Mouse (Mus musculus) spleen, postnatal 36 days (tissue): Measurements from ENCODE around the gene Acot3.
"Not testable (repeated sequence)": the region's sequence is repeated elsewhere in the genome, so short reads cannot be mapped to it uniquely, and the experiment has no call there.

Experiments used
- DNase-seq, 2 experiments: peaks; one replicate each; pipeline ENCODE4 v3.0.0; 2022; ENCODE audit warnings: low spot score in 2 of 2, mixed read lengths in 1 of 2

The Acot3 gene

DNA sequence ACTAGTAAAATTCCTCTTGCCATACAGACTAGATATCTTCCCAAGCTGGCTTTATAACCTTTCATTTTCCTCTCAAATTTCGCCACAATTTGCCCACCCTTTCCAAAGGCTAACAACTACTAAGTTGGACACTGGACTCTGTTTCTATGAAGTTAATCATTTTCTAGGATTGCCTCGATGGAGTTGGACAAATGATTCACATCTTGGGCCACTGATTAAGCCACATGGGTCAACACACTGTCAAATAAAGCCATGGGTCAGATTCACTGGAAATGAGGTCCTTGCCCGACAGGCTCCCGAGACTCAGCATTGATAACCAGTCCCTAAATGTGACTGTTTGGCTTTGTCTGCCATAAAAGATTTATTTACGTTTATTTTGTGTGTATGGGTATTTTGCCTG, 9.7 kb upstream of the Acot3 start:
- DNase-seq = no peak

DNA sequence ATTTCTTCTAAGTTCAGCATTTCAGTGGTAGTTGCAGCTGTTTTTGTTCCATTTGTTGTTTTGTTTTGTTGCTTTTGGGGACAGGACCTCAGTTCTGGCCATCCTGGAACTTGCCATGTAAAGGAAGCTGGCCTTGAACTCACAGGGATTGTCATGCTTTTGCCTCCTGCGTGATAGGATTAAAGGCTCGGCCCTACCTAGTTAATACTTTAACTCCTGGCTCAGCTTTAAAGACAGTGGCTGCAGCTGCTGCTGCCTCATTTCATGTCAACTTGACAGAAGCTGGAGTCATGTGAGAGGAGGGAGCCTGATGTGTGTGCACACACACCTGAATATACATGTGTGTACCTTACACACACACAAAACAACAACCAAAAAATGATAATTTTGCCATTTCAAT, 7.9 kb upstream of the Acot3 start:
- no peak for DNase-seq

DNA sequence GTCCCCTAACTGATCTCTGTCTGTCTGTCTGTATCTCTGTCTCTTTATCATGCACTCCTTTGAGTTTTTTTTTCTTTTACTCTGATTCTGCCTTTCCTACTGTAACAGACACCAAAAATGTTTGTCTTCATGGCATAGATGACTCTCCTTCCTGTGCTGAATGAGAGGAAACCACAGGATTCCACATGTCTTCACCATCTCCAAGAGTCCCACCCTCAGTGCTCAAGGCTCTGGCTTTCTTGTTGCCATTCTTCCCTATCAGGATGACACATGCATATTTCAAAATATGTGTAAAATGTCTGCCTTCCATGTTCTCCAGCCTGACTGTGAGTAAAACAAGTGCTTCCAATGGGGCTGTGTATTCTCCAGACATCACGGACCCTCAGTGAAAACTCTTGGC, 5.0 kb upstream of the Acot3 start:
- DNase-seq = no peak

DNA sequence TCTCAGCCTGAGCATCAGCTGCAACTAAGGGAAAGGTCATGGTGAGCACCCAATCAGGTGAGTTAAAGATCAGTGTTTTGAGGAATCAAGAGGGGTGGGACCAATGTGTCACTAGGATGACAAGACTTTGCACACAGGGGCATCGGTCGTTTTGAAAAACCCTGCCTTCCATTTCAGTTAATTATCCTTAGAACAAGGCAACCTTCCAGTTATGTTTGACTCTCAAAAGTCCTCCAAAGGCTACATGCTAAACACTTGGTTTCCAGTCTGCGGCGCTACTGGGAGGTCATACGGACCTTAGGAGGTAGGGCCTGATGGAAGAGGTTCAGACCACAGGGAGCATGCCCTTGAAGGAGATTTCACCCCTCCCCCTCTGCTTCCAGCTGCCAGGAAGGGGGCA, 1.2 kb upstream of the Acot3 start:
- not testable (repeated sequence) for DNase-seq

DNA sequence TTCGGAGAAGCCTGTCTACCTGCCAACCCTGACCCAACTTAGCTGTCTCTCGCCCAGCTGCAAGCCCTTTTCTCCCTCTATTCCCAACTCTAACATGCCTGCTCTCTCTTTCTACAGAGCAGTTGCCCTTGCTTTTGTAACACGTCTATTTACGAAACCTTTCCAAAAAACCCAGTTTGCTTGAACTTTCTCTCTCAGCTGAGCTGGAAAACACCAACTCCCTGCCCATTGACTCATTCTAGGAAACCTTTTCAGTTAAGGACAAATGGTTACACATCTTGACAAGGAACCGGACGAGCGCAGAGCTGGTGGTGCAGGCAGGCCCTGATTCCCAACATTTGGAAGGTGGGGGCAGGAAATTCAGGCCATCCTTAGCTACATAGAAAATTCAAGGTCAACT, 665 bp downstream of the Acot3 start:
- DNase-seq = no peak

DNA sequence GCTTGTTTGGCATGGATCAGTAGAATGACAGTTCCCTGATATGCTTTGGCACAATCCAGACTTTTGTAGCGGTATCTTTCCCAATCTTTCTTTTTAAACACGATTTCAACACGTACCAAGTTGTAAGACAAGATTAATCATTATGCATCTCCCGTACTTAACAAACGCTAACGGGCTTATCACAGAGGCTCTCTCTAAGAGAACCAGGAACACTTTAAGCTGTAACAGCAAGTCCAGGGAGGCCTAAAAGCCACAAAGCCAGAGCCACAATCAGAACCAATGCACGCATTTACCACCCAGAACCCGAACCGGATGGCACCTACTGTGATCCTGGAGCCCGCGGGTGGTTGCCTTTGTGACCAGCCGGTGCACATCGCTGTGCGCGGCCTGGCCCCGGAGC, 1.2 kb downstream of the Acot3 start:
- no peak for DNase-seq

DNA sequence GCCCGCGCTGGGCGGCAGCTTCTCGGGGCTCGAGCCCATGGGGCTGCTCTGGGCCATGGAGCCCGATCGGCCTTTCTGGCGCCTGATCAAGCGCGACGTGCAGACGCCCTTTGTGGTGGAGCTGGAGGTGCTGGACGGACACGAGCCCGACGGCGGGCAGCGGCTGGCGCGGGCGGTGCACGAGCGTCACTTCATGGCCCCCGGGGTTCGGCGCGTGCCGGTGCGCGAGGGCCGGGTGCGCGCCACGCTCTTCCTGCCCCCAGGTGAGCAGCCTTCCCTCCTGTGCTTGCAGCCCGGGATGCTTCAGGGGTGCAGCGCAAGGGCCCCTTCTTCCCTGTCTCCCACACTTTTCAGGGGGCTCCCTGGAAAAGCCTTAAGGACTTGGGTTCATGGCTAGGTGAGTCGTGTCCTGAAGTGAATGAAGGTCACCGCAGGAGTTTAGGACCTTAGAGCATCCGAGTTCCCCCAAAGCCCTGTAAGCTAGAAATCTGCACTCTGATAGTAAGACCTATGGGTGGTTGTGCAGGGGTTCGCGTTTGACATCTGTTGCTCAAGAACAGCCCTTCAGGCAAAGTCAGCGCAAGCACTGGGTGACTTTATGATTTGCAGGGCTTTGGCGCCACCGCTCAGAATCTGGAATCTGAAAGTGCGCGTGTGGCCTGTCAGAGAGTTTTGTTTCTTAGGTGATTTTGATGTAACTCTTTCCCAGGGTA, 1.9 kb downstream of the Acot3 start:
- no peak for DNase-seq

DNA sequence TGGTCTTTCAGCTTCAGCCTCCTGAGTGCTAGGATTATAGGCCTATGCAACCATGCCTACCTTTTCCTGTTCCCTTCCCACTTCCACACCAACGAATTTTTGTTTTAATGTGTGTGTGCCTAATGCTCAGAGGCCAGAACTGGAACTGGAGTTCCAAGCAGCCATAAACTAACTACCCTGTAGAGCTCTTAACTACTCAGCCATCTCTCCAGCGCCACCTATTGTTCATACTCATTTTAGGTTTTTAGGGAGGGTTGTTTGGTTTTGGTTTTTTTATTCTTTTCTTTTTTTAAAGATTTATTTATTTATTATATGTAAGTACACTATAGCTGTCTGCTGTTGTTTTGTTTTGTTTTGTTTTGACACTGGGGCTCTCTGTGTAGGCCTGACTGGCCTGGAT, 9.0 kb downstream of the Acot3 start:
- no peak for DNase-seq

DNA sequence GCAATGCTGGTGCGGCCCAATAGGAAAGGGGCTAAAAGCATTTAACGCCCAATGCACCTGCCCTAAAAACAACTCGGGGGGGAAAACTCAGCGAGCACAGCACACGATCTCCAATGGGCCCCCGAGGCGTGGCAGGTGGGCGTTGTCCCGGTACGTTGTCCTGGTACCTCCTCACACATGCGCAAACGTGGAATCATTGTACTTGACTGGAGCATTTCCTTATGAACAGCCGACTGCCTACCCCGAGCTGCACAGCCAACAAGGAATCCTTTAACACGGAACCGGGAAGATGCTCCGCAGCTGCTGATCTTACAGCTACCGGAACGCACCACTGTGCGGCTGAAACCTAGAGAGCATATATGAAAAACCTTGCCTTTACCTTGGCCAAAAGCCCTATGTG, 10.4 kb downstream of the Acot3 start:
- DNase-seq = no peak

DNA sequence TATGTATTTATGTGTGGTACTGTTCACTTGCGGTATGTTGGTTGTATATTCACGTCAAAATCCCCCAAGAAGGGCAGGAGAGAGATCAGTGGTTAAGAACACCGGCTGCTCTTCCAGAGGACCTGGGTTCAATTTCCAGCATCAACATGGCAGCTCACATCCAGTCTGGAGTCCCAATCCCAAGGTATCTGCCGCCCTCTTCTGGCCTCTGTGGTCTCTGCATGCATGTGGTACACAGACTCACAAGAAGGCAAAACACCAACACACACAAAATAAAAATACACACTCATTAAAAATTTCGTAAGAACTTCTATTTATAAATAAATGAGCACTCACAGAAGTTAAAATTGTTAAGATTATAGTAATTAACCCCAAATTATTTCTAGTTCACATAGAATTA, 11.3 kb downstream of the Acot3 start:
- DNase-seq = no peak

DNA sequence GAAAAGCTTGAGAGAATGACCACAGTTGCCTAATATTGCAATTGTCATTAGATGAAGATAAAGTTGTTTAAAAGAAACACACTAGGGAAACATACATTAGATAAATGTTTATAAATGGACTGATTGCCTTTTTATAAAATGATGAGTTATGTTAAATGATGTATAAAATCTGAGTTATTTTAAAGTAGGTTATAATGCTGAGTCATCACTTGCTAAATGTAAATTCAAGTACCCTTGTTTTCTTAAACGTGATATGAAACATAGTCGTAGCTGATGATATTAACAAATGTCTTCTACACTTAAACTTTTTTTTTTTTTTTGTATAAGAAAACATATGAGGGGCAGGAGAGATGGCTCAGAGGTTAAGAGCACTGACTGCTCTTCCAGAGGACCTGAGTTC, 11.9 kb downstream of the Acot3 start:
- no peak for DNase-seq

DNA sequence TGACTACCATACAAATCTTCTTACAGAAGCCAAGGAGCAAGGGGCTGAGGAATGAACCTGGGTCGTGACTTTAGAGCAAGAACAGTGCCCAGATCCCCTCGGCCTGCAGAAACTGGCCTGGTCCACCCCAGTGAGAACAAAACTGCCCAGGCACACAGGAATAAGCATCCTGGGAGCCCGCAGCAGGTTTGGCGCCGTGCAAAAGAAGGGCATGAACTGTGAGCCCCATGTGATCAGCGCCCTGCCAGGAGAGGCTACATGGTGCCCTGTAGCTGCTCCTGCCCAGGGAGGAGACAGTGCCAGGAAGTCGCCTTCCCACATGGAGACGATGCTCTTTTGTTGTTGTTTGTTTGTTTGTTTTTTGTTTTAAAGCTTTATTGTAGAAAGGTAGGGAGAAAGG, 12.7 kb downstream of the Acot3 start:
- no peak for DNase-seq

DNA sequence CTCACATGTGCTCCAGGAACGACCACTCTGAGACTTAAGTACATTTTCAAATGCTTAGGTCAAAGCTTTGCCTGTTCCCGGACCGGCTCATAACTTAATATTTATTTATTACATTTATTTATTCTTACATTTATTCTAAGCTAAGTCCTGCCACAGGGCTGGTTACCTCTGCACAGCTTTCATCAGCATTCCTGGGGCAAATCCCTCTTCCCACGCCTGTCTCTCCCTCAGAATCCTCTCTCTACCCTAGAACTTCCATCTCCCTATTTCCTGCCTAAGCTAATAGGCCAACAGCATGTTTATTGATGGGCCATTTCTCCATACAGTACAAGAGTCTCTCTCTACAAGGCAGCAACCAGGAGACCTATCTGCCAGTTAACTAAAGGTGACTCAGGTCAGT, 15.8 kb downstream of the Acot3 start:
- DNase-seq = no peak

DNA sequence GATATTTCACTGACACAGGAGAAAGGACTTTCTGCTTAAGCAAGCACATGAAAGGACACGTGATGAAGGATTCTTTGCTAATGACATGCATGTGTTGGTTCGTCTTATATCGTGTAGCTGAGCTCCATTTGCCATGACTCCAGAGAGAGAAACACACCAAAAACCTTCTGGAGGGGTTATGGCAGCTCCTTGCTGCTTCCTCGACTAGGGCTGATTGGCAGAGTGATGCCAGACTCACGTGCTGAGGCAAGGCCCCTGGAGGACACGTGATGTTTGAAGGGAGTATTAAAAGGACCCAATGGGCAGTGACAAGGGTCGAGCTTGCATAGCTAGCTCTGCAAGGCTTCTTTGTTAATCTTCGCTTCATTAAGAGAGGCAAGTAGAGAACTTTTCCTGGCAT, 16.4 kb downstream of the Acot3 start:
- DNase-seq = no peak

DNA sequence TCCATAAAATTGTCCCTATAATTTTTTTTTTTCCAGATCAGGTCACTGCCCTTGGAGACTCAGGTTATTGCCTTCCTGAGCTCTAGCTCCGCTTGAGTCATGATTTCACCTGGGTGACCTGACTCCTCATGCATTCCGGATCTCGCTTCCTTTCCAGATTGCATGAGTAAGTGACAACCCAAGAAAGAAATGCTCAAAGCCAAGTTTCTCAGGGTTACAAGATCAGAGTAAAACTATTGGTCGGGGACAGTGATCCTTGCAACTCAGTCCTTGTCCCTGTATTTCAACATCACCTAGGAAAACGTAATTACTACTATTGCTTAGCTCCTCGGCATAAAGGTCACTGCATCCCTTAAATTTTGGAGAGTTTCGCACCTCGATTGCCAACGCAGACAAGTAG, 17.0 kb downstream of the Acot3 start, which contains the start of gene Acot5:
Gene Acot5 (plus strand): TSS at position 340 of the 400 bp plus-strand sequence.
- DNase-seq = no peak

DNA sequence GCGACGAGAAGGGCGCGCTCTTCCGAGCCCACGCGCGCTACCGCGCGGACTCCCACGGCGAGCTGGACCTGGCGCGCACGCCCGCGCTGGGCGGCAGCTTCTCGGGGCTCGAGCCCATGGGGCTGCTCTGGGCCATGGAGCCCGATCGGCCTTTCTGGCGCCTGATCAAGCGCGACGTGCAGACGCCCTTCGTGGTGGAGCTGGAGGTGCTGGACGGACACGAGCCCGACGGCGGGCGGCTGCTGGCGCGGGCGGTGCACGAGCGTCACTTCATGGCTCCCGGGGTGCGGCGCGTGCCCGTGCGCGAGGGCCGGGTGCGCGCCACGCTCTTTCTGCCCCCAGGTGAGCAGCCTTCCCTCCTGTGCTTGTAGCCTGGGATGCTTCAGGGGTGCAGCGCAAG, 17.6 kb downstream of the Acot3 start:
- peak in 1 of 2 experiments; percentile 12 for DNase-seq

DNA sequence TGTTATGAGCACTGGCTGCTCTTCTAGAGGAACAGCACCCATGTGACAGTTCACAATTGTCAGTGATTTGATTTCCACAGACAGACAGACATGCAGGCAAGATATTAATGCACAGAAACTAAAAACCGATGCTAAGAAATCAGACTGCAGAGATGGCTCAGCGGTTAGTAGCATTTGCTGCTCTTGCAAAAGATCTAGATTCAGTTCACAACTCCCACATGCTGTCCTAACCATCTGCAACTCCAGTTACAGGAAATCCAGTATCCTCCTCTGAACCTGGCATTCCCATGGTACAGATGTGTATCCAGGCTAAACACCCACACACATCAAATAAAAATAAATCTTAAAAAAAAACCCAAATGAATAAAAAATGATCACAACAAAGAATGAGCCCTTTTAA, 19.8 kb downstream of the Acot3 start:
- no peak for DNase-seq

DNA sequence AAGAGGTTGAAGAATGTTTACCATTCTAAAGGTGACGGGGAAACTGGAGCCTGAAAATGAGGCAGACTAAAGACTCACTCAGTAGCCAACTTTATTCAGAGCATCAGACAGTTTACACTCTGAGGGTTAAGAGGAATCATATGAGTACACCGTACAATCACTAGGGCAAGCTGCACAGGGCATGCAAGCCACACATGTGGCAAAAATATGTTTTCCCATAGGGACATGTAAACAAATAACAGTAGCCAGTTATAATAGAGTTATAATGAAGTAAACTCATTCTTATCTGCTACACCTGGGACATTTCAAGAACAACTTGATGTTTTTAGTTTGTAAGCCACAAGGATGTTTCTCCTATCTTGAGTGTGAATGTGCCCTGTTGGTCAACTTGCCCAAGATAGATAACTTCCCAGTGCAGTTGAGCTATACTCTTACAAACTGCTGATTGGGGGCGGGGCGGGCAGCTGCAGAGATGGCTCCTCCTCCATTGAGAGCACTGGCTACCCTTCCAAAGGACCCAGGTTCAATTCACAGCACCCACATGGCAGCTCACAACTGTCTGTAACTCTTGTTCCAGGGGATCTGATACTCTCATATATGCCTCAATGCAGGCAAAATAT, 25.5 kb downstream of the Acot3 start:
- DNase-seq = no peak

DNA sequence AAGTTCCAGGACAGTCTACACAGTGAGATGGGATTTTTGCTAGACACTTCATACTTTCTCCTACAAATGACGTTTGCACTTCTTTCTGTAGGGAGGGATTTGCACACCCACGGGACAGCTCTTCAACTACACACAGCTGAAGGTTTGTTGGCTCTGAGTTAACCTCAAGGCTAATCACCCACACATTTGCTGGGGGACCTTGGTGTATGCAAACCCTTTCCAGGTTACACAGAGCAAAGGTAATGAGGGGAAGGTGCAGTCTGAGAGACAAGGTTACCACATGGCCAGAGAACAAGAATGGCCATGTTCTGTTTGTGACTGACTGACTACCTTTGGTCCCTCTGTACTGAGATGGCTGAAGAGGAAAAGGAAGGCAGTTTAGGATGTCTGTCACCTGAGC, 31.9 kb downstream of the Acot3 start:
- no peak for DNase-seq

DNA sequence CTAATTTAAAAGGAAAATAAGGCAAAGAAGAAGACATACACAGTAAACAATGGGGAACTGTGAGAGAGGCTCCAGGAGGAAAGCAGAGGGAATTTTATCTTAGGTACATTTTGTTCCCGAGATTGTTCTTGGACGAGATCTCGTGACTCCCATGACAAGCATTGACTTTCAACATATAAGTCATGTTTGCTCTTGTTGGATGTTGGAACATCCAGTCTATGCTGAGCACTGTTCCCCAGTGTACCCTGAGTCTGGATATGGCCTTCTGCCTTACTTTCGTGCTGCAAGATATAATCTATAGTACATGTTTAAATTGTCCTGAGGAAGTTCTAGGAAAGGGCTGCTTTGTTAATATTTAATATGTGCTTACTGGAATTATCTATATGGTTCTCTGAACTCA, 32.6 kb downstream of the Acot3 start:
- DNase-seq = no peak

DNA sequence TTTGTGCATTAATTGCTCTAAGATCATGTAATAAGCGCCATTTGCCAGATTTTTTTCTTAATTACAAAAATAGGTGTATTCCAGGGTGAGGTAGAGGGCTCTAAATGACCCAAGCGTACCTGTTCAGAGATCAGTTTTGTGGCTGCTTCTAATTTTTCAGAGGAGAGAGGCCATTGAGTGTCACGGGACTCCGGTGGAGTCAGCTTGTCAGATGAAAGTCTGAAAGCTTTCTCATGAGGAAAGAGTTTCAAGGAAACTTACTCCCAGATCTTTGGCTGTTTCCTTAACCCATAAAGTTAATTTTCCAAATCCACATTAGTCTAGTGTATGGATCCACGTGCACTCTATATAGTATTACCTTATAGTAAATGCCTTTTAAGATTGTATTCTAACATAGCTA, 42.7 kb downstream of the Acot3 start:
- DNase-seq = not testable (repeated sequence)

DNA sequence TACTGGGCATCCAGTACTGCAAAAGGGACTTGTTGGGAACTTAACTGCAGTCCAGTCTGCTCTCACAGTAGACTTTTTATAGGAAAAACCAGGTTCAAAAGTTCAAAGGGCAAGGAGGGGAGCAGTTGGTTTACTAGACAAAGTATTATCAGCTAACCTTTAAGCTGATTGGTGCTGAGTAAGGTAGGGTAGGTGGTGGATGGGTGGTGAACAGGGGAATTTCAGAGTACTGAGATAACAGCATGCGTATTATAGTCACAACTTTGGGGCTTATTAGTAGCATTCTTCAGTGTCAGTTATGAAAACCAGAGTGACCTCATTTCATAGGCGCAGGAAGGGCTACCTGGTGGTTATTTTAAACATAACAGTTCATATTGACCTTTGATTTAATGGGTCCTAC, 47.7 kb downstream of the Acot3 start:
- no peak for DNase-seq

DNA sequence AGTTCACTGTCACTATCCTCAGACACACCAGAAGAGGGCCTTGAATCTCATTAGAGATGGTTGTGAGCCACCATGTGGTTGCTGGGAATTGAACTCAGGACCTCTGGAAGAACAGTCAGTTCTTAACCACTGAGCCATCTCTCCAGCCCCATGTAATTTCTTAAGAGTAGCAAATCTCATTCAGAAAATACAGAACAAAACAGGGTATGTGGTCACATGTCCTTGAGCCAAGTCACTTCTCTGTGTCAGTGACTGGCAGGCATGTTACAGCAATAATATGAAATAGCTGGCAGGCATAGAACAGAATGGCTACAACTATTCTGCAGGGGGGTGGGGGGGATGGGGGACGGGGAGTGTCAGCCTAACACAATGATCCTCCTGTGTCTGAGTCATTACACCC, 48.1 kb downstream of the Acot3 start:
- no peak for DNase-seq
